In genomic region chr5:22889481-22889880, GRCm38 (mm10) we compare ENCODE assay signal across 16 mouse cellular contexts.
"Had no signal": no experiment of that assay in that cellular context is flagged by ENCODE, and none has a peak within 500 bp of the region (broad histone marks: within the 10 kb centered on the region; RNA-seq: fewer than 3 reads in every experiment).

No protein-coding gene starts in this region.

- ATAC-seq: lung, postnatal 0 days; midbrain, embryonic 16.5 days had no signal

- H3K27me3 ChIP-seq: liver, embryonic 13.5 days; midbrain, embryonic 12.5 days; neural tube, embryonic 13.5 days; stomach, embryonic 15.5 days had no signal

- H3K4me1 ChIP-seq: liver, embryonic 13.5 days; midbrain, embryonic 12.5 days; neural tube, embryonic 13.5 days; stomach, embryonic 15.5 days had no signal

- H3K9me3 ChIP-seq: liver, embryonic 13.5 days; midbrain, embryonic 12.5 days; neural tube, embryonic 13.5 days; stomach, embryonic 15.5 days had no signal

- H3K4me2 ChIP-seq: liver, embryonic 13.5 days; lung, embryonic 14.5 days; midbrain, embryonic 12.5 days; neural tube, embryonic 13.5 days; stomach, embryonic 15.5 days had no signal

- H3K9ac ChIP-seq: liver, embryonic 13.5 days; lung, embryonic 14.5 days; midbrain, embryonic 12.5 days; neural tube, embryonic 13.5 days; stomach, embryonic 15.5 days had no signal

- H3K36me3 ChIP-seq: liver, embryonic 13.5 days; midbrain, embryonic 12.5 days; neural tube, embryonic 13.5 days; stomach, embryonic 15.5 days had no signal

- DNase-seq: kidney, adult 2 months; kidney, postnatal 25 days; liver, embryonic 13.5 days; lung, embryonic 14.5 days; retina, postnatal 1 day; right cerebral cortex, postnatal 25 days; spleen, adult 18-20 months; thymus, postnatal 36 days had no signal

- H3K27ac ChIP-seq: kidney, postnatal 0 days; liver, embryonic 13.5 days; macrophage; midbrain, embryonic 12.5 days; neural tube, embryonic 13.5 days; stomach, embryonic 15.5 days had no signal

- H3K4me3 ChIP-seq: liver, embryonic 13.5 days; midbrain, embryonic 12.5 days; myocyte; neural tube, embryonic 13.5 days; stomach, embryonic 15.5 days had no signal
